Mouse (Mus musculus) yolk sac, embryonic 10.5 days (tissue): ENCODE measurements around the gene Rapgef2.

Experiments used
- DNase-seq: peaks from one replicate; pipeline ENCODE4 v3.0.0-alpha.2; 2017; ENCODE audit warnings: low spot score

The Rapgef2 gene

DNA sequence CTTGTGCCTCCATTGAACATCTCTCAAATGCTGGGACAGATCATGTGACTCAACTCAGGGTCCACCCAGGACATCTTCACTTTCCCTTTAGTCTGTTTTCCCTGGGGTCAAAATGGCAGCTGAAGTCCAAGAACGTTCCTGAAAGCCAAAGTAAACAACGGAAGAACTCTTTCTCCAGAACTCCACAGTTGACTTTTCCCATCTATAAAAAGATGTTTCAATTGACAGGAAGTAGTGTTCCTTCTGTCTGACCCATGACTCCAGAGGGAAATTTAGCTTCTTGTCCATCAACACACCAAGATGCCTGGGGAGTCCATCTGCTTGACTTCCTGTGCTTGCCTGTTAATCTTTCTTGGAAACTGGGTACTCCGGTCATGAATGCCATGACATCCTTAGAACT is 260.3 kb downstream of the Rapgef2 start:
- DNase-seq, result no peak

DNA sequence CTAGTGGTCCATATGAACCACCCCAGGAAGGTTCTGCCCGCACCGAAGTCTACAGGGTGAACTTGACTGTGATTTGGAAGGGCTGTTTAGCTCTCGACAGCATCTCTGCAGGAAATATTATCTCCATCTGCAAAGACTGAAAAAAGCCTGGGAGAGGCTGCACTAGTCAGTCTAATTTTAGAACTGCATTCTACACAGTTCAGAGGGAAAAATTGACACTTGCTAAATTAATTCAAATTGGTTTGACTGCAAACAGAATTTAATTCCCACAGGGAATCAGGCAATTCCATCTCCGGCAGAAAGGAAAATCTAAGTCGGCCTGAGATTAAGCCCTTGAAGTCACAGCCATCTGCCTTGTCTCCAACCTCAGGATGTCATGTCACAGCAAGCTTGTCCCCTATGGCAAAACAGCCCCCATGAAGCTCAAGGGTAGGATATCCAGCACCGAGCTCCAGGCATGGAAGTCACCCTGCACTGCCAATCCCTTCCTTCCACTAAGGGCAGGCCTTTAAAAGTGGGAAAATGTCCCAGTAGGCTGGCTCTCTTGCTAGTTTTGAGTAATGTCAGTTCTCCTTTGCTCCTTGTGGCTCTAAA is 262.5 kb downstream of the Rapgef2 start:
- DNase-seq, result no peak

GRCm38 (mm10) chr3:79022690-79023089 is 263.6 kb downstream of the Rapgef2 start:
- DNase-seq, result no peak

DNA sequence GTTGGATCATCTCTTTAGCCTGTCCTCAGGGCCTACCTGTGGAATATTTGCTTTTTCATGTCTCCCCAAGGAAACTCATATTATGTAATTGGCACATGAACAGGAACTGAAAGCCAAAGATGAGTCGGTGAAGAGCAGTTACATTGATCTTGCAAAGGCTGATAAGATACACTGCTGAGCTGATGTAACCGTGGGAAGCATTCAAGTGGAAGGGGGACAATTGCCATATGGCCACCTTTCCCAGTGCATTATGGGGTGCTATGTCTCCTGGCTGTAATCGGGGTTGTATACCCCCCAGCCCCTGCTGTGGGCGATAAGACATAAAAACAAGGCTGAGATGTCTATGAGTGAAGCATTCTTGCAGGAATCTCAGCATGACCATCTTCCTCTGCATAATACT is 268.9 kb downstream of the Rapgef2 start:
- no peak for DNase-seq

GRCm38 (mm10) chr3:79016830-79017229 is 269.5 kb downstream of the Rapgef2 start:
- DNase-seq, result no peak

GRCm38 (mm10) chr3:79015621-79016474 is 270.5 kb downstream of the Rapgef2 start:
- no peak for DNase-seq
